Mouse (Mus musculus): ENCODE measurements around the gene Donson.
A peak's percentile ranks its signal among the peaks of the same experiment; 100 is the strongest.

- TF ChIP-seq POLR2A (IDR thresholded peaks at IDR 0.05; ENCODE audit: extremely low read depth, insufficient read depth, low read length) (peak; percentile 95), CTCF (IDR thresholded peaks at IDR 0.05; ENCODE audit: extremely low read depth, insufficient read depth, low read length) (no peak)
Measured at GRCm38 (mm10) chr16:91647461-91648219, 40.9 kb downstream of the Donson start, which contains the start of gene Son.
